Mouse (Mus musculus) hindbrain, embryonic 12.5 days (tissue): ENCODE data around the gene Cx3cr1. TPM values are rescaled to one million over a fixed set of nuclear protein-coding genes. Genes with fewer than 3 reads are reported as not detected.
A peak's percentile ranks its signal among the peaks of the same experiment; 100 is the strongest.

Experiments
- ATAC-seq: fragments of 200-750 bp; cut with Nextera tagmentation; 2 replicates; pipeline ENCODE4 v1.8.0; 2017; ENCODE audit warnings: moderate TSS enrichment; ENCODE audit not compliant: low FRiP score
- H3K27ac ChIP-seq: fragments of 300-500 bp; sonication (generic); 2 replicates; pipeline ENCODE4 v1.5.1; 2016; ENCODE audit warnings: mild to moderate bottlenecking
- H3K27me3 ChIP-seq: fragments of 300-500 bp; sonication (generic); 2 replicates; pipeline ENCODE4 v1.6.1; 2016; ENCODE audit warnings: mild to moderate bottlenecking
- H3K36me3 ChIP-seq: fragments of 300-500 bp; sonication (generic); 2 replicates; pipeline ENCODE4 v1.6.1; 2016; ENCODE audit warnings: mild to moderate bottlenecking
- H3K4me1 ChIP-seq: fragments of 300-500 bp; sonication (generic); 2 replicates; pipeline ENCODE4 v1.6.1; 2016
- H3K4me2 ChIP-seq: fragments of 300-500 bp; sonication (generic); replicated peaks from 2 replicates; pipeline ENCODE4 v1.6.1; 2016; ENCODE audit warnings: mild to moderate bottlenecking
- H3K4me3 ChIP-seq: fragments of 300-500 bp; sonication (generic); 2 replicates; pipeline ENCODE4 v1.5.1; 2016; ENCODE audit warnings: mild to moderate bottlenecking
- H3K9ac ChIP-seq: fragments of 300-500 bp; sonication (generic); 2 replicates; pipeline ENCODE4 v1.6.1; 2016; ENCODE audit warnings: mild to moderate bottlenecking, moderate library complexity
- H3K9me3 ChIP-seq: fragments of 300-500 bp; sonication (generic); replicated peaks from 2 replicates; pipeline ENCODE4 v1.6.1; 2016; ENCODE audit warnings: mild to moderate bottlenecking
- WGBS: fragments of 180-500 bp; shearing (Covaris S2); methylation state at CpG from one replicate; pipeline ENCODE4 v1.1.7; 2016; 5-methylcytosine and 5-hydroxymethylcytosine counted together
- polyA plus RNA-seq: library from polyadenylated mRNA; unstranded; fragments of >200 nt; fragmentation: Nextera tagmentation; extraction: Ambion mirVana; gene quantifications from 2 replicates; pipeline ENCODE4 v1.2.1, GENCODE M21; 2016

The Cx3cr1 gene
- polyA plus RNA-seq, 1 experiment from 2014 or later: 7.5 TPM

DNA sequence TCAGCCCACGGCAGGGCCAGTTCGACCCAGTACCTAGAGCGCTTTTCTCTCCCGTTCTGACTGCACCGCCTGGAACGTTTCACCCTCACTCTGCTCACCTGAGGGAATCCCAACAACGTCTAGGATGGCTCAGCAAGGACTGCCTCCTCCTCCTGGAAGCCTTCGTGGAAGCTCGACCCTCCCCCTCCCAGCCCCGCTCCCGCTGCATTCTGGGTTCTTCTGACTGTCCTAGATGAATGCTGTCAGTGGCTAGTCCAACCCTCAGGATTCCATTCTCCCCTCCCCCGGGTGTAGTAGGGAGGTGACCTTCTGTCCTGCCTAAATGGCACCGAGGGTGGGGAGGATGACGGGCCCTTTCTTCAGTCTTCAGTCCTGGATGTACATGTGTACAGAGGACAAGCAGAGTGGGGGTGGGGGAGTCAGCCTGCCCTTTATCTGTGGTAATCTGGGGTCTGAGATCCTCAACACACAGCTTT lies 85.1 kb downstream of the Cx3cr1 start, which contains the start of gene Csrnp1:
Csrnp1 (minus strand) TSS at position 123 of the 476 bp plus-strand sequence.
- no peak for ATAC-seq
- 5% methylated on average over 14 of the region's 14 CpGs for WGBS
- no peaks in the 10 kb centered on the region for H3K36me3 ChIP-seq
- peaks cover 24% of the 10 kb centered on the region for H3K27me3 ChIP-seq
- no peaks in the 10 kb centered on the region for H3K9me3 ChIP-seq
- peaks cover 46% of the 10 kb centered on the region for H3K4me1 ChIP-seq
- peak within 1 kb of the TSS; percentile 60 for H3K4me3 ChIP-seq
- peak within 1 kb of the TSS; percentile 57 for H3K9ac ChIP-seq
- H3K27ac ChIP-seq: peak within 1 kb of the TSS; percentile 48; the same call in 1 of the 2 replicates
- H3K4me2 ChIP-seq: peak within 1 kb of the TSS; percentile 87

- H3K9ac ChIP-seq: peak overlapping the region; percentile 57
- peak overlapping the region; percentile 48; the same call in 1 of the 2 replicates for H3K27ac ChIP-seq
Observed at GRCm38 (mm10) chr9:119983585-119984535, 85.8 kb downstream of the Cx3cr1 start.

DNA sequence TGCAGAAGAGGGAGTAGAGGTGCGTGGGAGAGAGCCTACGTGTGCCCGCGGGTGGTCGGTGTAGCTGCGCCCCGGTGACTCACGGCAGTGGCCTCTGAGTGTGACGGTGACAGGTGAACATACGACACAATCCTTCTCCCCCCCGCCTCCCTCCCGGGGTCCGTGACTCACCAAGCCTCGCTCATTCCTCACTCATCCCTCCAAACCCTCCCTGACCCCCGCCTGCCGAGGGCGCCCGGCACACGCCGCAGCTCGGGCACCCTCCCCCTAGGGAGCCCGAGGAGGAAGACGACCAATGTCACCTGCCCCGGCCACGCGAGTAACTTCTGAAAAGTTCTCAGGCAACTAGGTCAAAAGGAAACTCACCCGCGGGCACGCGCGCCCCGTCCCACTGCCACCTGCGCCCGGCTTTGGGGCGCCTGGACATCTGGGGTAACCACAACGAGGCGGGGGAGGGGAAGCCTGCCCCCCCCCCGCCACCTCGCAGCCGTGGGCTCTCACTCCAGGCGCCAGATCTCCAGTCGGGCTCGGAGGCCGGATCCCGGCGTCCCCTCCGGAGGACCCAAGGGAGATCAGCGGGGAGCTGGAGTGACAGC lies 86.6 kb downstream of the Cx3cr1 start:
- ATAC-seq: peak; percentile 4; the same call in 1 of the 2 replicates
- Histone ChIP-seq H3K4me2 (peak overlapping the region; percentile 87), H3K4me1 (peaks cover 53% of the 10 kb centered on the region), H3K9ac (peak overlapping the region; percentile 57), H3K36me3 (no peaks in the 10 kb centered on the region), H3K27me3 (peaks cover 27% of the 10 kb centered on the region), H3K4me3 (peak overlapping the region; percentile 60), H3K9me3 (no peaks in the 10 kb centered on the region), H3K27ac (0 out of 2 replicates have a peak overlapping the region, but pooled peaks have one; percentile 48)
- under 1% methylated on average over 48 of the region's 48 CpGs for WGBS

More at GRCm38 (mm10) chr9:119983585-119984535, 85.8 kb downstream of the Cx3cr1 start:
- H3K4me1 ChIP-seq: peaks cover 46% of the 10 kb centered on the region
- peak; percentile 73 for ATAC-seq
- no peaks in the 10 kb centered on the region for H3K36me3 ChIP-seq
- H3K27me3 ChIP-seq: peaks cover 26% of the 10 kb centered on the region
- WGBS: under 1% methylated on average over 51 of the region's 79 CpGs
- peak overlapping the region; percentile 87 for H3K4me2 ChIP-seq
- no peaks in the 10 kb centered on the region for H3K9me3 ChIP-seq
- H3K4me3 ChIP-seq: peak overlapping the region; percentile 60

- Histone ChIP-seq H3K4me2 (peak overlapping the region; percentile 87), H3K27ac (peak overlapping the region; percentile 84; the same call in 1 of the 2 replicates), H3K36me3 (no peaks in the 10 kb centered on the region), H3K9me3 (no peaks in the 10 kb centered on the region), H3K27me3 (peaks cover 27% of the 10 kb centered on the region), H3K4me3 (peak overlapping the region; percentile 60), H3K9ac (peak overlapping the region; percentile 0; the same call in 1 of the 2 replicates), H3K4me1 (peaks cover 60% of the 10 kb centered on the region)
- WGBS: 2% methylated on average over 11 of the region's 11 CpGs
- ATAC-seq: peak; percentile 44
Observed at GRCm38 (mm10) chr9:119982241-119982811, 87.4 kb downstream of the Cx3cr1 start.

DNA sequence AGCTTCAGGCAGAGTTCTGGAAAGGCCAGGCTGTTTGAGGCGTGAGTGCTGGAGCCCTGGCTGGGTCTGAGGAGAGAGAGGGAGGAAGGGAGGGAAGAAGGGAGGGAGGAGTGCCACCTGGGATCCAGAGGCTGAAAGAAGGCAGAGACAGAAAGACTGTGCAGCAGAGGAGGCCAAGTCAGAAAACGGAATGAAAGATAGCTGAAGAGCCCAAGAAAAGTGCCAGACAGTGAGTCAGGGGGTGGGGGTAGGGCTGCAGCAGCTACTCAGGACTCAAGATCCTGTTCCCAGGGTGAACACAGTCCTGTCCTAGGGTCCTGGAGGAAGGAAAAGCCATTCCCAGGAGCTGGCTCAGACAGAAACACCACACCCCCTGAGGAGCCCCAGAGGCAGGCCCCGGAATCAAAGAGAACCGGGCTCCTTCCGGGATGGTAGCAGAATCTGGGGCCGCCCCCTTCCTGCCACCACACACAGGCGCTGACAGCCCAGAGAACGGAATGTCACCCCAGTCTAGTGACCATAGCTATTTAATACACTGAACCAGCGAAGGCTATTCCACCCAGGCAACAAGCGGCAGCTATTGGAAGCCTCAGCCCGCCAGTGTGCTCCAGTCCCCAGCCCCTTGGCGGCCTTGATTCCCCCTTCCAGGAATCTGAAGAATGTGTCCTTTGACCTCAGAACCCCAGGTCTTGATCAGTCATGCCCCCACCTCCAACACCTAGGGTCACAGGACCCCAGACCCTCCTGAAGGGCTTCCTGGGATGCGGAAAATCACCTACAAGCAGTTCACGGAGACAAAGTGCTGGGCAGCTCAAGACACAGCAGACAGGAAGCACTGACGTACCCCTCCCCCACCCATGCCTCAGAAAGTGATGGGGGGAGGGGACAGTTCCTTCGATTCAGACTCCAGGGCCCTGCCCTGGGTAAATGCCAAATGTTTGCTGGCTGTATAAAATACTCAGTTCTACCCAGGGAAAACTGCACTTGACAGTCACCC lies 88.2 kb downstream of the Cx3cr1 start:
- WGBS: 2% methylated on average over 16 of the region's 16 CpGs
- ATAC-seq: peak; percentile 29

DNA sequence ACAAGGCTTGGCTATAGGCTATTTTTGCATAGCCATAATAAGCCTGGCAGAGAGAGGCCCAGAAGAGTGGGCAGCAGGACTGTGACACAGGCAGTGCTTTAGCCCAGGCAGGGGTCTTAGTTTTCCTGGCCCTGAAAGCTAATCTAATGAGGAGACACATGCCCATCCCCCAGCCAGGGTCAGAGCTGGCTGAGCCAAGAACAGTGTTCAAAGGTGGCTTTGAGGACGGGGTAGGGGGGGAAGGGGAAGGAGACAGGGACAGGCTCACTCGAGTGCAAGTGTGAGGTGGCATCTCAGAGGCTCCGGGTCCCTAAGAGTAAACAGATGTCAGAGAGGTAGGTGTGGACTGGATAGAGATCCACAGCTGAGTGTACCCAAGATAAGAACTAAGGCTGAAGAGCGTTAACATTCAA lies 88.9 kb downstream of the Cx3cr1 start:
- peaks cover 27% of the 10 kb centered on the region for H3K27me3 ChIP-seq
- ATAC-seq: no peak
- WGBS: 6% methylated on average over 4 of the region's 4 CpGs

More for the DNA sequence above, 88.2 kb downstream of the Cx3cr1 start:
- no peaks in the 10 kb centered on the region for H3K36me3 ChIP-seq
- no peaks in the 10 kb centered on the region for H3K9me3 ChIP-seq
- peak overlapping the region; percentile 38; the same call in 1 of the 2 replicates for H3K9ac ChIP-seq
- H3K4me1 ChIP-seq: peaks cover 65% of the 10 kb centered on the region
- H3K4me2 ChIP-seq: peak overlapping the region; percentile 87
- H3K4me3 ChIP-seq: peak overlapping the region; percentile 24
- peaks cover 27% of the 10 kb centered on the region for H3K27me3 ChIP-seq
- peak overlapping the region; percentile 84 for H3K27ac ChIP-seq

GRCm38 (mm10) chr9:119979749-119980148 lies 89.9 kb downstream of the Cx3cr1 start:
- no peak for ATAC-seq
- Histone ChIP-seq H3K4me1 (peaks cover 65% of the 10 kb centered on the region), H3K9ac (no peak overlapping the region), H3K27ac (no peak overlapping the region), H3K27me3 (peaks cover 25% of the 10 kb centered on the region), H3K9me3 (no peaks in the 10 kb centered on the region), H3K36me3 (no peaks in the 10 kb centered on the region), H3K4me3 (no peak overlapping the region), H3K4me2 (no peak overlapping the region)
- 42% methylated on average over 2 of the region's 2 CpGs for WGBS

More for the DNA sequence above, 88.9 kb downstream of the Cx3cr1 start:
- peak overlapping the region; percentile 84 for H3K27ac ChIP-seq
- H3K4me1 ChIP-seq: peaks cover 65% of the 10 kb centered on the region
- H3K9me3 ChIP-seq: no peaks in the 10 kb centered on the region
- H3K4me2 ChIP-seq: peak overlapping the region; percentile 87
- peak overlapping the region; percentile 38; the same call in 1 of the 2 replicates for H3K9ac ChIP-seq
- no peak overlapping the region for H3K4me3 ChIP-seq
- H3K36me3 ChIP-seq: no peaks in the 10 kb centered on the region

DNA sequence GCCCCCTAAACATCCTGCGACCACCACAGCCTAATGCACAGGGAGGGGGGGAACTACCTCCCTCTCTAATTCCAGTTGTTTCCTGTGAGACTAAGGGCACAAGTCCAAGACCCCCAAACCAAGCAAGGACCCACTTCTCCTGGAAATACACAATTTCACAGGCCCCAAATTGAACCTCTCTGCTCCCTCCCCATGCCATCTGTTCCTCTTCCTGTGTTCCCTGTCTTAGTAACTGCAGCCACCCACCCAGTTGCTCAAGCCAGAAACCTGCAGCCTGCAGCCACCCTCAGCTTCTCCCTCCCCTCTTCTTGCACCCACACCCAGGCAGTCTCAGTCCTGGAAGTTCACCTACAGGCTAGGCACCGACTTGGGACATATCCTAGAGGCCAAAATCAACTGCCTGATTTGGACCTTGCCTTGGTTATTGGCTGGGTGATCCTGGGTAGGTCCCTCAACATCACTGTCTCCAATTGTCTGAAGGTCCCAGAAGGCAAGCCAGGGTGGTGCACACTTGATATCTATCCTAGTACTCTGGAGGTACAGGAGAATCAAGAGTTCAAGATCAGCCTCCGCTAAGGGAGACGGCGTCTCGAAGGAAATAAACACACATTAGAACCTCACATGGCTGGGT lies 90.8 kb downstream of the Cx3cr1 start:
- no peak overlapping the region for H3K4me2 ChIP-seq
- H3K4me1 ChIP-seq: peaks cover 58% of the 10 kb centered on the region
- no peaks in the 10 kb centered on the region for H3K9me3 ChIP-seq
- no peak overlapping the region for H3K27ac ChIP-seq
- H3K9ac ChIP-seq: no peak overlapping the region
- no peak overlapping the region for H3K4me3 ChIP-seq
- H3K27me3 ChIP-seq: peaks cover 18% of the 10 kb centered on the region
- 86% methylated on average over 6 of the region's 6 CpGs for WGBS
- no peak for ATAC-seq
- H3K36me3 ChIP-seq: no peaks in the 10 kb centered on the region

- Histone ChIP-seq H3K27ac (peak overlapping the region; percentile 12; the same call in 1 of the 2 replicates), H3K4me2 (no peak overlapping the region), H3K4me1 (peaks cover 53% of the 10 kb centered on the region), H3K9ac (no peak overlapping the region), H3K9me3 (no peaks in the 10 kb centered on the region), H3K36me3 (no peaks in the 10 kb centered on the region), H3K4me3 (no peak overlapping the region), H3K27me3 (peaks cover 14% of the 10 kb centered on the region)
- WGBS: 52% methylated on average over 9 of the region's 9 CpGs
- ATAC-seq: no peak
Observed at GRCm38 (mm10) chr9:119978151-119978810, 91.4 kb downstream of the Cx3cr1 start.

DNA sequence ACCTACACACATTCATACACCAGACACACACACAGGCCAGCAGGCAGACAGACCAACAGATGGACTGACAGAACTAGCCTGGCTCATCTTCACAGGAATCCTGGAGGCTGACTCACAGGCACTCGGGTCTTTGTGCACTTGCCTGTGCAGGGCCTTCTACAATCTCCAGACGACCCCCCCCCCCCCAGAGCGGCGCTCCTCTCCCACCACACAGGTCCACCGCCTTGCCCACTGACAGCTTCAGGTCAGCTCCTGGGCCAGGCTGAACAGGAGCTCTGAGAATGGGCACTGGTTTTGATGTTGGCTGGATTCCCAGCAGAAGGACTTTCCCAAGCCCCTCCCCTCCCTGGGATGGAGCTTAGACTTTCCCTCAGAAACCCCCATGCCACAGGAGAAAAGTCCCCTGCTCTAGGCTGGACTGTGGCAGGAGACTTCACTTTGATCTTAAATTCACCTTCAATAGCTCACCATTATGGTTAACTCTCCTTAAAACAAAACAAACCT lies 92.1 kb downstream of the Cx3cr1 start:
- Histone ChIP-seq H3K27me3 (0 out of 2 replicates have a peak, but pooled peaks cover 8% of the 10 kb centered on the region), H3K9me3 (no peaks in the 10 kb centered on the region), H3K4me1 (peaks cover 46% of the 10 kb centered on the region), H3K27ac (0 out of 2 replicates have a peak overlapping the region, but pooled peaks have one; percentile 12), H3K4me3 (no peak overlapping the region), H3K9ac (no peak overlapping the region), H3K4me2 (no peak overlapping the region), H3K36me3 (0 out of 2 replicates have a peak, but pooled peaks cover 2% of the 10 kb centered on the region)
- 46% methylated on average over 5 of the region's 5 CpGs for WGBS
- ATAC-seq: no peak
